Mouse (Mus musculus) heart, embryonic 14.5 days (tissue): Measurements from ENCODE around the gene Ppp1r2. TPM values are rescaled to one million over a fixed set of nuclear protein-coding genes. Genes with fewer than 3 reads are reported as not detected.

Experiments used
- ATAC-seq: fragments of 200-750 bp; cut with Nextera tagmentation; 2 replicates; pipeline ENCODE4 v1.8.0; 2017; ENCODE audit warnings: low read depth, moderate TSS enrichment; ENCODE audit not compliant: insufficient number of reproducible peaks, insufficient read depth, low FRiP score
- H3K27ac ChIP-seq, 2 experiments: fragments of 200-500 bp in 1 of 2; fragments of 300-500 bp in 1 of 2; sonication (generic) in 1 of 2; replicated peaks in 1 of 2; 2 replicates each; pipeline ENCODE4 v1.5.1; 2012 to 2014; ENCODE audit warnings: low read depth in 2 of 2, low read length in 2 of 2, control low read depth in 1 of 2, mild to moderate bottlenecking in 1 of 2, mixed read lengths in 1 of 2; ENCODE audit not compliant: control insufficient read depth in 1 of 2, insufficient read depth in 1 of 2
- H3K27me3 ChIP-seq: fragments of 300-500 bp; sonication (generic); 2 replicates; pipeline ENCODE4 v1.6.1; 2014; ENCODE audit warnings: mild to moderate bottlenecking, low read length, control low read depth; ENCODE audit not compliant: control insufficient read depth, insufficient read depth
- H3K36me3 ChIP-seq: fragments of 300-500 bp; sonication (generic); 2 replicates; pipeline ENCODE4 v1.6.1; 2014; ENCODE audit warnings: mild to moderate bottlenecking, control low read depth, low read length, mixed read lengths; ENCODE audit not compliant: control insufficient read depth, insufficient read depth
- H3K4me1 ChIP-seq, 2 experiments: fragments of 200-500 bp in 1 of 2; fragments of 300-500 bp in 1 of 2; sonication (generic) in 1 of 2; 2 replicates each; pipeline ENCODE4 v1.6.1; 2012 to 2014; ENCODE audit warnings: low read length in 2 of 2, control low read depth in 1 of 2, mixed read lengths in 1 of 2; ENCODE audit not compliant: control insufficient read depth in 2 of 2, insufficient read depth in 2 of 2
- H3K4me2 ChIP-seq: fragments of 300-500 bp; sonication (generic); 2 replicates; pipeline ENCODE4 v1.6.1; 2014; ENCODE audit warnings: mild to moderate bottlenecking, low read length
- H3K4me3 ChIP-seq, 2 experiments: fragments of 200-500 bp in 1 of 2; fragments of 300-500 bp in 1 of 2; sonication (generic) in 1 of 2; 2 replicates each; pipeline ENCODE4 v1.5.1; 2012 to 2014; ENCODE audit warnings: low read length in 2 of 2, mild to moderate bottlenecking in 2 of 2, control low read depth in 1 of 2, low read depth in 1 of 2, moderate library complexity in 1 of 2; ENCODE audit not compliant: control insufficient read depth in 1 of 2, insufficient read depth in 1 of 2
- H3K9ac ChIP-seq: fragments of 300-500 bp; sonication (generic); 2 replicates; pipeline ENCODE4 v1.6.1; 2014; ENCODE audit warnings: mild to moderate bottlenecking, low read length
- H3K9me3 ChIP-seq: fragments of 300-500 bp; sonication (generic); 2 replicates; pipeline ENCODE4 v1.6.1; 2016; ENCODE audit warnings: low read length, control low read depth; ENCODE audit not compliant: control insufficient read depth
- WGBS: fragments of 180-500 bp; shearing (Covaris S2); extraction: QIAGEN DNeasy Blood & Tissue Kit; methylation state at CpG from one replicate; pipeline ENCODE4 v1.1.7; 2014; 5-methylcytosine and 5-hydroxymethylcytosine counted together
- polyA plus RNA-seq: library from polyadenylated mRNA; unstranded; fragments of >200 nt; fragmentation: Nextera tagmentation; extraction: Ambion mirVana; gene quantifications from 2 replicates; pipeline ENCODE4 v1.2.1, GENCODE M21; 2014

Ppp1r2 gene
- polyA plus RNA-seq, 1 experiment from 2014 or later = 105 TPM

GRCm38 (mm10) chr16:31287712-31288111 is 12.6 kb upstream of the Ppp1r2 start:
- Histone ChIP-seq H3K36me3 (no peaks in the 10 kb centered on the region), H3K9me3 (no peaks in the 10 kb centered on the region), H3K27me3 (no peaks in the 10 kb centered on the region), H3K4me3 (no peak overlapping the region), H3K27ac (no peak overlapping the region), H3K9ac (no peak overlapping the region), H3K4me1 (peaks cover 13 to 18% of the 10 kb centered on the region in 2 experiments), H3K4me2 (no peak overlapping the region)
- 74% methylated on average over 3 of the region's 3 CpGs for WGBS
- ATAC-seq = no peak

GRCm38 (mm10) chr16:31286801-31287488 is 11.9 kb upstream of the Ppp1r2 start:
- H3K4me3 ChIP-seq = no peak overlapping the region
- no peaks in the 10 kb centered on the region for H3K9me3 ChIP-seq
- no peak overlapping the region; a peak in 1 of 4 replicates for H3K27ac ChIP-seq
- H3K36me3 ChIP-seq = no peaks in the 10 kb centered on the region
- no peak overlapping the region for H3K4me2 ChIP-seq
- ATAC-seq = no peak
- WGBS = 84% methylated on average over 11 of the region's 11 CpGs
- H3K27me3 ChIP-seq = no peaks in the 10 kb centered on the region
- H3K9ac ChIP-seq = no peak overlapping the region
- H3K4me1 ChIP-seq = peaks cover 13 to 16% of the 10 kb centered on the region in 2 experiments

GRCm38 (mm10) chr16:31281981-31282380 is 6.9 kb upstream of the Ppp1r2 start:
- 86% methylated on average over 2 of the region's 2 CpGs for WGBS
- Histone ChIP-seq H3K27ac (no peak overlapping the region), H3K4me3 (no peak overlapping the region), H3K36me3 (no peaks in the 10 kb centered on the region), H3K4me1 (peaks cover 6 to 7% of the 10 kb centered on the region in 2 experiments; a peak in 2 of 4 replicates), H3K4me2 (no peak overlapping the region), H3K27me3 (no peaks in the 10 kb centered on the region), H3K9ac (no peak overlapping the region), H3K9me3 (no peaks in the 10 kb centered on the region)
- no peak for ATAC-seq

GRCm38 (mm10) chr16:31280176-31280575 is 5.1 kb upstream of the Ppp1r2 start:
- H3K27ac ChIP-seq = no peak overlapping the region
- H3K9me3 ChIP-seq = no peaks in the 10 kb centered on the region
- no peaks in the 10 kb centered on the region for H3K27me3 ChIP-seq
- no peak overlapping the region for H3K4me2 ChIP-seq
- H3K36me3 ChIP-seq = no peaks in the 10 kb centered on the region
- H3K9ac ChIP-seq = no peak overlapping the region
- 84% methylated on average over 4 of the region's 4 CpGs for WGBS
- H3K4me1 ChIP-seq = peaks cover 19 to 22% of the 10 kb centered on the region in 2 experiments
- no peak overlapping the region for H3K4me3 ChIP-seq
- no peak for ATAC-seq

- H3K9ac ChIP-seq = no peak overlapping the region
- H3K4me3 ChIP-seq = no peak overlapping the region
- no peaks in the 10 kb centered on the region for H3K9me3 ChIP-seq
- no peaks in the 10 kb centered on the region for H3K27me3 ChIP-seq
- H3K4me1 ChIP-seq = peaks cover 17 to 24% of the 10 kb centered on the region in 2 experiments
- no peaks in the 10 kb centered on the region for H3K36me3 ChIP-seq
- no peak overlapping the region for H3K27ac ChIP-seq
- ATAC-seq = no peak
- no peak overlapping the region for H3K4me2 ChIP-seq
- 56% methylated on average over 6 of the region's 6 CpGs for WGBS
Observed at GRCm38 (mm10) chr16:31278581-31278980, 3.5 kb upstream of the Ppp1r2 start.

GRCm38 (mm10) chr16:31278081-31278480 is 3.0 kb upstream of the Ppp1r2 start:
- ATAC-seq = no peak
- no peaks in the 10 kb centered on the region for H3K9me3 ChIP-seq
- H3K27me3 ChIP-seq = no peaks in the 10 kb centered on the region
- 73% methylated on average over 2 of the region's 2 CpGs for WGBS
- no peak overlapping the region for H3K4me2 ChIP-seq
- 0 out of 2 replicates have a peak, but pooled peaks cover under 1% of the 10 kb centered on the region for H3K36me3 ChIP-seq
- H3K9ac ChIP-seq = no peak overlapping the region
- H3K4me3 ChIP-seq = no peak overlapping the region
- H3K4me1 ChIP-seq = peaks cover 17 to 29% of the 10 kb centered on the region in 2 experiments
- no peak overlapping the region for H3K27ac ChIP-seq

GRCm38 (mm10) chr16:31276962-31277361 is 1.9 kb upstream of the Ppp1r2 start:
- peak overlapping the region; percentile 29 to 94 for H3K27ac ChIP-seq
- ATAC-seq = no peak
- 74% methylated on average over 7 of the region's 7 CpGs for WGBS
- no peak overlapping the region for H3K4me3 ChIP-seq
- H3K4me2 ChIP-seq = peak overlapping the region; percentile 34; the same call in 1 of the 2 replicates
- H3K4me1 ChIP-seq = peaks cover 17 to 36% of the 10 kb centered on the region in 2 experiments
- H3K27me3 ChIP-seq = no peaks in the 10 kb centered on the region
- no peaks in the 10 kb centered on the region for H3K9me3 ChIP-seq
- H3K36me3 ChIP-seq = 0 out of 2 replicates have a peak, but pooled peaks cover 8% of the 10 kb centered on the region
- H3K9ac ChIP-seq = no peak overlapping the region
